Mouse (Mus musculus) megakaryocyte, embryonic 14.5 days (primary cell): Measurements from ENCODE around the gene Hoxc8.

Source experiments
- FLI1 ChIP-seq: IDR thresholded peaks from 2 replicates; pipeline ENCODE4 v1.6.1; 2012; ENCODE audit warnings: low read length, inconsistent platforms, mixed read lengths
- GATA1 ChIP-seq: IDR thresholded peaks from 3 replicates; pipeline ENCODE4 v1.6.1; 2012; ENCODE audit warnings: mixed read lengths, low read length, inconsistent platforms, borderline replicate concordance

- TF ChIP-seq GATA1 (no peak), FLI1 (no peak)
Measured at GRCm38 (mm10) chr15:103035548-103035881, 45.1 kb downstream of the Hoxc8 start.
